Mouse (Mus musculus) lung, adult 2 months (tissue): ENCODE results near the gene Ets1.

Source experiments
- CTCF ChIP-seq: fragments of 200-500 bp; IDR thresholded peaks from 2 replicates; pipeline ENCODE4 v1.5.1; 2011; ENCODE audit warnings: mild to moderate bottlenecking, low read length, control low read depth; ENCODE audit not compliant: insufficient read depth
- POLR2A ChIP-seq: fragments of 200-500 bp; IDR thresholded peaks from 2 replicates; pipeline ENCODE4 v1.6.1; 2011; ENCODE audit warnings: low read depth, mild to moderate bottlenecking, control low read depth, low read length, borderline replicate concordance; ENCODE audit errors: extremely low read depth

DNA sequence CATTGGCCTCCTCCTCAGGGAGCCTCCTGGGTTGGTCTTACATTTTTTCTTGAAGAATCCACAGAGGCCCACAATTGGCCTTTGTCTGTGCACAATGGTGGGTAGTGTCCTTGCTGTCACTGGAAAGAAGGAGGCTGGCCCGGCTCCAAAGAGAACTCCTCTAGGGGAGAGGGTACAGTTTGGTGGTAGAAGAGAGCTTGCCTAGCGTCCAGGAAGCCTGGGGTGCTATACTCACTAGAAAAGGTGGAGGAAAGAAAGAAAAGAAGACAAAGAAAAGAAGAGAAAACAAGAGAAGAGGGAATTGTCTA is 43.5 kb upstream of the Ets1 start:
- TF ChIP-seq POLR2A (no peak), CTCF (no peak)
